Mouse (Mus musculus): ENCODE measurements around the gene Ak3.

DNA sequence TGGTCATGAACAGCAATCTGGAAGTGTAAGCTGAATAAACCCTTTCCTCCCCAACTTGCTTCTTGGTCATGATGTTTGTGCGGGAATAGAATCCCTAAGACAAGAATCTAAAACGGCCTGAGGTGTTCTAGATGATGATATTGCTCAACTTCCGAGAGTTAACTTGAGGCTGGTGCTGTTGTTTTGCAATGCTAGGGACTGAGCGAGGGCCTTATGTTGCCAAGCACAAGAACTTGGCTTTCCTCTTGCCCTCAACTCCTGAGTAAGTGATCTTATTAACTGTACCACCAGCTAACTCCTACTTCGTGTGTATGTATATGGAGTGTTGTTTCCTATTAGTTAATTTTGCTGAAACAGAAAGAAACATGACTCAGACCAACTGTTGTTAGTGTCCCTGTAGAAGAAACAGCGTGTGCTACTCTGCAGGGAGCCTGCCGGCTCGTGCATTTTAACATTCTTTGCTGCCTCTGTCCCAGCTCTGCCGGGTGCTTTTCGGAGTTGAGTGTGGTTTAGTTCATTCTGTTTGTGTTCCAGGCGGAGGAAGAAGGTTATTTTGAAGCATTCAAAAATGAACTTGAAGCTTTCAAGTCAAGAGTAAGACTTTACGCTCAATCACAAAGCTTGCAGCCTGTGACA lies 36.3 kb downstream of the Ak3 start:
- no peak for TF ChIP-seq CTCF (IDR thresholded peaks at IDR 0.05; ENCODE audit: extremely low read depth, insufficient read depth, insufficient read length, insufficient replicate concordance)
- TF ChIP-seq POLR2A (IDR thresholded peaks at IDR 0.05; ENCODE audit: low read depth, low read length) = no peak
